ENCODE assay signal across 15 mouse cellular contexts in genomic region chr8:90813602-90814320, GRCm38 (mm10). TPM values are rescaled to one million over a fixed set of nuclear protein-coding genes. Genes with fewer than 3 reads are reported as not detected.
DNase-seq lines count a peak whose midpoint lies in the region; ATAC-seq and TF ChIP-seq lines count a peak whose summit lies in the region.
"Had no signal": no experiment of that assay in that cellular context is flagged by ENCODE, and none has a peak within 500 bp of the region (broad histone marks: within the 10 kb centered on the region; RNA-seq: fewer than 3 reads in every experiment).

No protein-coding gene starts in this region.

- H3K4me3 ChIP-seq in intestine, postnatal 0 days (ENCODE audit: low read depth, low read length) = no peak overlapping the region
- no peak overlapping the region for H3K4me3 ChIP-seq in intestine, embryonic 16.5 days (ENCODE audit: low read length)
- H3K4me3 ChIP-seq in intestine, embryonic 15.5 days (replicated peaks) = no peak overlapping the region
- H3K4me3 ChIP-seq: forebrain, embryonic 12.5 days; heart, embryonic 10.5 days; hindbrain, embryonic 15.5 days; limb, embryonic 12.5 days had no signal

- ATAC-seq in intestine, postnatal 0 days = no peak
- no peak for ATAC-seq in intestine, embryonic 16.5 days
- ATAC-seq in megakaryocyte, adult 5-6 weeks (ENCODE audit: poor library complexity, severe bottlenecking) = peak; percentile 38; the same call in 1 of the 2 replicates
- no peak for ATAC-seq in intestine, embryonic 15.5 days

- no peaks in the 10 kb centered on the region for H3K4me1 ChIP-seq in intestine, postnatal 0 days (replicated peaks; ENCODE audit: control insufficient read depth, insufficient read depth, low read length)
- no peaks in the 10 kb centered on the region for H3K4me1 ChIP-seq in intestine, embryonic 16.5 days (ENCODE audit: control insufficient read depth, insufficient read depth, low read length)
- no peaks in the 10 kb centered on the region for H3K4me1 ChIP-seq in intestine, embryonic 15.5 days (replicated peaks)
- H3K4me1 ChIP-seq: limb, embryonic 12.5 days had no signal

- no peaks in the 10 kb centered on the region for H3K36me3 ChIP-seq in intestine, postnatal 0 days (ENCODE audit: control insufficient read depth, insufficient read depth)
- H3K36me3 ChIP-seq in intestine, embryonic 16.5 days (ENCODE audit: control insufficient read depth, insufficient read depth, low read length) = no peaks in the 10 kb centered on the region
- H3K36me3 ChIP-seq in intestine, embryonic 15.5 days = no peaks in the 10 kb centered on the region
- H3K36me3 ChIP-seq: forebrain, embryonic 12.5 days; heart, embryonic 10.5 days; hindbrain, embryonic 15.5 days; limb, embryonic 12.5 days had no signal

- WGBS in intestine, postnatal 0 days = 82% methylated on average over 10 of the region's 10 CpGs
- 86% methylated on average over 10 of the region's 10 CpGs for WGBS in intestine, embryonic 16.5 days
- 85% methylated on average over 10 of the region's 10 CpGs for WGBS in intestine, embryonic 15.5 days

- TF ChIP-seq CTCF in intestine, postnatal 0 days (IDR thresholded peaks at IDR 0.05; ENCODE audit: low read depth) = peak; percentile 48

- H3K27me3 ChIP-seq in intestine, postnatal 0 days (replicated peaks; ENCODE audit: control insufficient read depth, insufficient read depth, low read length) = no peaks in the 10 kb centered on the region
- H3K27me3 ChIP-seq in intestine, embryonic 16.5 days (replicated peaks; ENCODE audit: control insufficient read depth, insufficient read depth, low read length) = no peaks in the 10 kb centered on the region
- no peaks in the 10 kb centered on the region for H3K27me3 ChIP-seq in intestine, embryonic 15.5 days (replicated peaks)
- H3K27me3 ChIP-seq: forebrain, embryonic 12.5 days; hindbrain, embryonic 15.5 days; limb, embryonic 12.5 days had no signal

- no peak overlapping the region for H3K4me2 ChIP-seq in intestine, postnatal 0 days (replicated peaks; ENCODE audit: low read depth)
- no peak overlapping the region for H3K4me2 ChIP-seq in intestine, embryonic 16.5 days (ENCODE audit: low read depth, low read length)
- no peak overlapping the region for H3K4me2 ChIP-seq in intestine, embryonic 15.5 days (replicated peaks)
- H3K4me2 ChIP-seq: forebrain, embryonic 12.5 days; hindbrain, embryonic 15.5 days; limb, embryonic 12.5 days had no signal

- peak; percentile 24 for DNase-seq in right cerebral cortex, adult 18-20 months
- DNase-seq in right cerebral cortex, postnatal 4 days = no peak
- DNase-seq in Muller cell, postnatal 12 days (ENCODE audit: inconsistent ontology term) = peak; percentile 68
- no peak for DNase-seq in cerebellum, postnatal 25 days
- DNase-seq: embryo, embryonic 11 days had no signal

- no peaks in the 10 kb centered on the region for H3K9me3 ChIP-seq in intestine, postnatal 0 days (ENCODE audit: control insufficient read depth)
- H3K9me3 ChIP-seq in intestine, embryonic 16.5 days (ENCODE audit: control insufficient read depth, low read length) = no peaks in the 10 kb centered on the region
- H3K9me3 ChIP-seq in intestine, embryonic 15.5 days = no peaks in the 10 kb centered on the region
- H3K9me3 ChIP-seq: forebrain, embryonic 12.5 days; heart, embryonic 10.5 days; hindbrain, embryonic 15.5 days; limb, embryonic 12.5 days had no signal

- no peak overlapping the region for H3K9ac ChIP-seq in intestine, postnatal 0 days (ENCODE audit: low read depth, low read length)
- H3K9ac ChIP-seq in intestine, embryonic 16.5 days (ENCODE audit: low read depth, low read length) = no peak overlapping the region
- H3K9ac ChIP-seq in intestine, embryonic 15.5 days = no peak overlapping the region
- H3K9ac ChIP-seq: forebrain, embryonic 12.5 days; hindbrain, embryonic 15.5 days; limb, embryonic 12.5 days had no signal

- no peak overlapping the region for H3K27ac ChIP-seq in intestine, postnatal 0 days (ENCODE audit: low read depth, low read length)
- no peak overlapping the region for H3K27ac ChIP-seq in intestine, embryonic 16.5 days (ENCODE audit: low read length)
- H3K27ac ChIP-seq in intestine, embryonic 15.5 days = no peak overlapping the region
- H3K27ac ChIP-seq: forebrain, embryonic 12.5 days; heart, embryonic 10.5 days; hindbrain, embryonic 15.5 days; limb, embryonic 12.5 days; macrophage had no signal

RNA-seq across cellular contexts. Expression of gene Gm19935, which starts 3.4 kb away (rescaled TPM):
- 0.16 TPM in 1 of 2 replicates, not detected in the other for polyA plus RNA-seq in intestine, postnatal 0 days (2015; fragmentation: Nextera tagmentation; extraction: Ambion mirVana)
- 0.18 TPM in 1 of 2 replicates, not detected in the other for polyA plus RNA-seq in intestine, embryonic 16.5 days (2015; fragmentation: Nextera tagmentation; extraction: Ambion mirVana)
- total RNA-seq in megakaryocyte, adult 5-6 weeks (2015) = not detected in 2 replicates
- not detected in 2 replicates for total RNA-seq in megakaryocyte, adult 5-6 weeks (2017)
- polyA plus RNA-seq in intestine, embryonic 15.5 days (2015; fragmentation: Nextera tagmentation; extraction: Ambion mirVana) = 0.15 and 0.23 TPM in 2 replicates
- polyA plus RNA-seq: forebrain, embryonic 12.5 days; heart, embryonic 10.5 days; limb, embryonic 12.5 days; macrophage; neural tube, embryonic 11.5 days had no signal

RNA-seq across cellular contexts. Expression of gene Chd9, which starts 14.4 kb away (rescaled TPM):
- 234 and 236 TPM in 2 replicates for polyA plus RNA-seq in intestine, postnatal 0 days (2015; fragmentation: Nextera tagmentation; extraction: Ambion mirVana)
- 283 and 397 TPM in 2 replicates for polyA plus RNA-seq in intestine, embryonic 16.5 days (2015; fragmentation: Nextera tagmentation; extraction: Ambion mirVana)
- total RNA-seq in megakaryocyte, adult 5-6 weeks (2015) = 91.1 and 104 TPM in 2 replicates
- 39.0 and 45.6 TPM in 2 replicates for total RNA-seq in megakaryocyte, adult 5-6 weeks (2017)
- polyA plus RNA-seq in intestine, embryonic 15.5 days (2015; fragmentation: Nextera tagmentation; extraction: Ambion mirVana) = 154 and 226 TPM in 2 replicates

Comparison
In these comparisons a context has a peak if more than half of its experiments do, and no peak if none do; other contexts are left out.
1. DNase-seq: peak in right cerebral cortex, adult 18-20 months (single experiment) and Muller cell, postnatal 12 days (single experiment); none in right cerebral cortex, postnatal 4 days (single experiment) and cerebellum, postnatal 25 days (0 of 2).